Mouse (Mus musculus) lung, postnatal 4 days (tissue): ENCODE measurements at regions not wholly inside any gene's neighbourhood (a gene's known extent, or its start where the extent isn't known, plus 50 kb on each side); places are given as distances from the start of the nearest gene placed in this dataset.
"Not testable (repeated sequence)": the region's sequence is repeated elsewhere in the genome, so short reads cannot be mapped to it uniquely, and the experiment has no call there.

Source experiments
- DNase-seq, 2 experiments: peaks; one replicate each; pipeline ENCODE4 v3.0.0; 2021

GRCm38 (mm10) chrX:93888480-93888879 lies 56.5 kb upstream of the Pdk3 start:
- DNase-seq = no peak

- DNase-seq = no peak
These were observed 57.0 kb upstream of the Pdk3 start for GRCm38 (mm10) chrX:93888966-93889365.

DNA sequence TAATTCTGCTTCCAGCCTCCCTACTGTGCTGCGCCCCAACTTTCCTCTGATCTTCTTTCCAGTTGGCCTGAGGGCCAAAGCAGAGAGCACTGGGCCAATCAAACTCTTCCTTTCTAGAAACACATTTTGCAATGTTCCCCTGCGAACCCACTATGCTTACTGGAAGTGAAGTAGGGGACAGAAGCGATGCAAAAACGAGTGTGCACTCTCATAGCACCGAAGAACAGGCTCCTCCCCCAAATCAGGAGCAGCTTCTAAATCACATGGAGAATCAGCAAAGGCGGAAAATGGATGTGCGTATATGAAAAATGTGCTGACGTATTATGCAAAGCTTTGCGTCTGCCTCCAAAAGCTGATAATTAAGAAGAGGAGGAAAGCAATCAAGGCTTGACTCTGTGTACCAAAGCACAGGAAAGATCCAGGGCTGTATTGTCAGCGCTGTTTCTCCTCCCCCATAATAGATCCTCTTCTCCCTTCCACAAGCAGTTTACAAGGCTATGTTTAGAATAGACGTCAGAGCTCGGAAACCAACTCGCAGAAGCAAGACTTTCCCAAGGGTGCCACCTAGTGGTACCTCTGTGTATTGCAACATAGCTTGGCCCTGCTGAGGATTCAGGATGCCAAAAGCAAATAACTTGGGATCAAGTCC lies 57.5 kb upstream of the Pdk3 start:
- DNase-seq = peak; percentile 38 to 79

GRCm38 (mm10) chrX:93896838-93897820 lies 65.1 kb upstream of the Pdk3 start:
- no peak for DNase-seq

GRCm38 (mm10) chrX:93903209-93903608 lies 65.2 kb upstream of the AU015836 start:
- DNase-seq = no peak

- DNase-seq = no peak
These were observed 62.9 kb upstream of the AU015836 start for GRCm38 (mm10) chrX:93905531-93905930.

- peak; percentile 28 to 49 for DNase-seq
These were observed 57.2 kb upstream of the AU015836 start for GRCm38 (mm10) chrX:93911087-93911840.

DNA sequence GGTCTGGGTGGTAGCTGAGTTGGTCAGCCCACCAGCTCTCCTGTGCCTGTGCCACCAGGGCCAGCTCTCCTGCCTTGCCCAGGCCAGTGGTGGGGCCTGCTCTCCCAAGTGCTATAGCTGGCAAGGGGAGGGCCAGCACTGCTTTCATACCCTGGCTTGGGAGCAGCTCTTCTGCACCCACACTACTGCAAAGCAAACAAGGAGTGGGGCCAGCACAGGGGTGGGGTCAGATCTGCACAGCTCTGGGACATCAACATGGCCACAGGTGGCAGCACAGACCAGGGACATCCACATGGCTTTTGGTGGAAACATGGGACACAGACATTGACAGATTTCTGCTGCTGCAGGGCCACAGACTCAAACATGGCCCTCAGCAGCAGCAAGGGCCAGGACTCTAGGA lies 52.9 kb upstream of the AU015836 start:
- no peak for DNase-seq

- not testable (repeated sequence) for DNase-seq
These were observed 51.1 kb upstream of the AU015836 start for GRCm38 (mm10) chrX:93917367-93917766.
